Mouse (Mus musculus) kidney, postnatal 10 days (tissue): ENCODE results near the gene Cd52.

Experiments used
- DNase-seq: peaks from one replicate; pipeline ENCODE4 v3.0.0; 2021; ENCODE audit warnings: mixed read lengths

Gene Cd52

GRCm38 (mm10) chr4:134089029-134089428 lies 5.9 kb downstream of the Cd52 start:
- no peak for DNase-seq

- peak; percentile 62 for DNase-seq
Measured at GRCm38 (mm10) chr4:134087412-134087811, 7.5 kb downstream of the Cd52 start.

DNA sequence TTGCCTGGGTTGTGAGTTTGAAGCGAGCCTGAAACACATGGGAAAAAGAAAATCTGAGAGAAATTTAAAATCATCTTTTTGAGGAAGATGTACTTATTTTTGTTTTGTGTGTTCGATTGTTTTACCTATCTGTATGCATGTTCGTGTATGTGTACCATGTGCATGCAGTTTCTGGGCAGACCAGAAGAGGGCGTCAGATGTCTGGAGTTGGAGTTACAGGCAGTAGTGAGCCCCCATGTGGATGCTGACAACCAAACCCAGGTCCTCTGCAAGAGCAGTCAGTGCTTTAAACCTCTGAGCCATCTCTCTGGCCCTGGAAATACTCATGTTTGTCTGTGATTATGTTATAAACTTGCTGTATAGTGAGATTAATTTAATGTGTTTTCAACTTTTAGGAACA lies 9.9 kb downstream of the Cd52 start:
- no peak for DNase-seq

DNA sequence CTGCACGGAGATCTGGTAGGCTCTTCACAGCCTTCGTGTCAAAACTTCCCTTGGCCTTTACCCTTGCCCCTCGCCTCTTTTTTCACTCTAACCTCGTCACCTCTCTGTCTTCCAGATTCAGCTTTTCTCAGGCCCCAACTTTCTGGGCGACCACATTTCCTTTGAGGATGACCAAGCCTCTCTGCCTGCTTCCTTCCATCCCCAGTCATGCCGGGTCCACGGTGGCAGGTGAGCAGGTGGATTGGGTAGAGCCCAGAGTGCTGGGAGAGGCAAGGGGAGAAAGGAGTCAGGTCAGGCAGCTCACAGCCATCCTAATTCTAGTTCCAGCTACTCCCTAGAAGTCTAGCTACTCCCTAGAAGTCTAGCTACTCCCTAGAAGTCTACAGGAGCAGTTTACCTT lies 12.4 kb downstream of the Cd52 start:
- DNase-seq, result no peak

DNA sequence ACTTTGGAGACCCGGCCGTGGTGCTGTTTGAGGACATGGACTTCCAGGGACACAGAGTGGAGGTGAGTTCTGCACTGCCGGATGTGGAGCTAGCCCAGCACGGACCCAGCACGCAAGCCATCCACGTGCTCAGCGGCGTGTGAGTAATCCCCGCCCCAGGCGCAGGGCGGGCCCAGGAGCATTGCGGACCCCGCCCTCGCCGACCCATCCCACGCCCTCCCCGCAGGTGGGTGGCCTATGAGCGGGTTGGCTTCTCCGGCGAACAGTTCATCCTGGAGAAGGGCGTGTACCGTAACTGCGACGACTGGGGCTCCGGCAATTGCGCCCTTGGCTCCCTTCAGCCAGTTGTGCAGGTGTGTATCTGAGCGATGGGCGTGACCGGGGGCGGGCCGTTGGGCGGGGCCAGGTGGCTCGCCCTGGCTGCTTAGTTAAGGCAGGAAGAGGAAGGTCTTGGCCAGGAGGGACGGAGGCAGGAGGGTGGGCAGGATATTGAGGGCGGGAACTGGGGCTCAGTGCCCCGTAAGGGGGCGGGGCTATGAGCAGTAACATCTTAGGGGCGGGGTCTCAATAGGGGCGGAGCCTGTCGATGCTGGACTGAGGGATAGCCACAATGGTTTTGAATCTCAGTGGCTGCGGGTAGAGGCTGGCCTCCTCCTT lies 13.0 kb downstream of the Cd52 start:
- DNase-seq, result peak; percentile 86

- DNase-seq, result no peak
Measured at GRCm38 (mm10) chr4:134080674-134081073, 14.2 kb downstream of the Cd52 start.

DNA sequence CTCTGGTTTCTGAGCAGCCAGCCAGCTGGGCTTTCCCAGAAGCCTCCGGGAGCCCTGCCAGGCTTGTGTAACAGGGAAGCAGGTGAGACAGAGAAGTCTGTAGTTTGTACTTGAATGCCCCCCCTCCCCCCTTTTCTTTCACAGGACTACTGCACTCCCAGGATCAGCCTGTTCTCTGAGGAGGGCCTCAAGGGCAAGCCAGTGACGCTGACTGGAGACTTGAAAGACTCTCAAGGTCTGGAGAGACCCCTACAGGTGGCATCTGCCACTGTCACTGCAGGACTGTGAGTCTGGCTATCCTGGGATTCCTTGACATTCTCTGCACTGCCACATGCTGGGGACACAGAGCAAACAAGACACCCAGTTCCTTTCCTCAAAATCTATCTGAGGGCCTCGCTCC lies 16.2 kb downstream of the Cd52 start:
- DNase-seq, result peak; percentile 83

DNA sequence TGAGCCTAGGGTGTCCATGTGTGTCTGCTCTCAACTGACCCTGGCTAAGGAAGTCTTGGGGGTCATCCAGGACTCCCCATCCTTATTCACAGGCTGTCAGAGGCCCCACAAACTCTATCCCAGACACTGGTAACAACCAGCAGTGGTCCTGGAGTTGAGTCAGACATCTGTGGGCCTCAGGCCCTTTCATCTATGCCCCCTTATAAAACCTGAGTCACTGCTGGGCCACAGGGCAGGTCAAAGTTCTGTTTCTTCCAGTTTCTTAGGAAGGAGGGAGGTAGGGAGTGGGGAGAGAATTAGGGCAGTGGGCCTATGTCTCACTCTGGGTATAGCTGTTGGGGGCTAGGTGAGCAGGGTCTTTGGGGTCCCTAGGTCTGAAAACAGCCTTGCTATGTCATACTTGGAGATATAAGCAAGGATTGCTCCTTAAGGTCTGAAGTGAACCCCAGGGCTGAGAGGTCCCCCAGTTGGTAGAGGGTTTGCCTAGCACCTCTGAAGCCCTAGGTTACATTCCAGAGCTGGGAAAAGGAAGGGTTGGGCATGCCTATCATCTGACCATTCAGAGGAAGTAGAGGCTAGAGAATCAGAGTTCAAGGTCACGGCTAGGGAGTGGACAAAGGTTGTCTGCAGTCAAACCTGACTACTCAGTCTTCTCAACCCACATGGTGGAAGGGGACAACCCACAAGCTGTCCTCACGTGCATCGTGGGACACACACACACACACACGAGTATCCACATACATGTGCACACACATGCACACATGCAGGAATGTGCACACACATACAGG lies 25.9 kb downstream of the Cd52 start:
- no peak for DNase-seq

DNA sequence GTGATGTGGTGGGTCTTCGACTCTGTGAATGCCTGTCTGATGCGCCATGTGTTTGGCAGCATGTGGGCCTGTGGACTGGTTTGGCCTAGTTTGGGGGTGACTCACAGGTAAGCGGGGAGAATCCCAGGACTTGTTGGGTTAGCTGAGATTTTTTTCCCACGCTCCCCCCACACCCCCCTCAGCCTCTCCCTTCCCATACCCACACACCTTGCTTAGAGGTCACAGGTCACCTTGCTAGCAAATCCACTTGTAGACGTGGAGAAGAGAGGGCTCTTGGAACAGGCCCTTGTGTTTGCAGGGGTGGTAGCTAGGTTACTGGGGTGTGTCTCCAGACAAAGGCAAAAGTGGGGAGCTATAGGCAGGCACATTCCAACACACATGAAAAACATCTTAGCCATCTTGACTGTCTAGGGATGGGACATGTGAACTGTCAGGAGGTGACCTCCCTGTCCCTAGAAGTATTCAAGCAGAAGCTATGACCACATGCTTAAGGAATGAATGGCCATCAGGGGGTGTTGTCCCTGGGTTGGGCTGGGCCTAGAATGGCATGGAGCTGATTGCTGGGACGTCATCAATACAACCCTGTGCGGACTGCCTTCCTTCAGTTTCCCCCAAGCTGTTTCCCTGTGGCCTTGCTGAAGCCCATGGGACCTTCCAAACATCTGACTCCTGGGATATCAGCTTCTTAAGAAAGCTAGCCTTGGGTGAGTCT lies 26.9 kb downstream of the Cd52 start:
- no peak for DNase-seq

DNA sequence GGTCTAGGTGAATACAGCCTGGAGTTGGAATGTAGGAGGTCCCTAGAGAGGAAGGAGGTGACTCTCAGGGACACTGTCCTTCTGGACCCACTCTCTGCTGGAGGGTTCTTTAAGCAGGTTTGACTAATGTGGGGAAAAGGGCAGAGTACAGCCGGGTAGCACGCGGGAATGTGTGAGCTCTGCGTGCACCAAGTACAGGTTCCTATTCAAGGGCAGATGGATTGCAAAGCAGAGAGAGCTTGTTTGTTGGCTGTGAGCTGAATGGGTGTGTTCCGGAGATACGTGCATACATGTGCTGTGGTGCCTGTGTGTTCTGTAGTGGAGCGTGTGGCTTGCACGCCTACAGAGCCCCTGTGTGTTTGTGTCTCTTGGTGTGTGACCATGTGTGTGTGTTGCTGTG lies 27.5 kb downstream of the Cd52 start:
- peak; percentile 47 for DNase-seq

- DNase-seq, result peak; percentile 29
Measured at GRCm38 (mm10) chr4:134065431-134066004, 29.4 kb downstream of the Cd52 start.

DNA sequence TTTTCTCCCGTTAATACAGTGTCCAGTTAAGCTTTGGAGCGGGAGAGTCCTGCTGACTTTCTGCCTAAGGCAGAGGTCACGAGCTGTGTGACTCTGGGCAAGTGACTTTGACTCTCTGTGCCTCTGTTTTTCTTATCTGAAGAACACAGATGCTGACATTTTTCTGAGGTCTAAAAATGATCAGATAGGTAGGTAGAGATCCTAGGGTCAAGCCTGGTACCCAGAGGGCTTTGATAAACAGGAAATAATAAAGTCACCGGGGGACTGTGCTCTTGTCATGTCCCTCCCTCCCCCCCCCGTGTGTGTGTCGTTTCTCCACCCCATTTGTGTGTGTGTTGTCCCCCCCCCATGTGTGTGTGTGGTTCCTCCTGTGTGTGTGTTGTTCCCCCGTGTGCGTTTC lies 32.3 kb downstream of the Cd52 start:
- no peak for DNase-seq

- no peak for DNase-seq
Measured at GRCm38 (mm10) chr4:134061944-134062446, 32.9 kb downstream of the Cd52 start.

GRCm38 (mm10) chr4:134061166-134061830 lies 33.6 kb downstream of the Cd52 start:
- DNase-seq, result no peak

GRCm38 (mm10) chr4:134060135-134060865 lies 34.6 kb downstream of the Cd52 start, which contains the start of gene Crybg2:
Crybg2 (plus strand) TSS chr4:134060815.
- DNase-seq, result no peak

DNA sequence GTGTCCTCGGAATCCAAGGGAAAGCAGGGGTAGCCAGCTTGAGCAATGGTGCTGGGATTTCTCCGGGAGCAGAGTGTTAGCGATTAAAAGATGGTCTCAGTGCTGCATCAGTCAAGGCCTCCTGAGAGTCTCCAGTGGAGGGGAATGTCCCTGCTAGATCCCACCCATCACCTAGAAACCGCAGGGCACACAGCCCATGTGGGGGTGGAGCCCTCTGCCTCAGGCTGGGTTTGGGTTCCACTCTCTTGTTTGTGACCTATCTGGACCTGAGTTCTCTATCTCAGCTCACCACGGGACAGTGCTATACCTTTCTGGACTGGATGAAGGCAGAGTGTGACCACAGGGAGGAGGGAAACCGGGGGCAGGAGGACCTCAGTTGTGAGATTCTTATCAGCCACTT lies 36.0 kb downstream of the Cd52 start:
- no peak for DNase-seq

- DNase-seq, result no peak
Measured at GRCm38 (mm10) chr4:134058166-134058715, 36.6 kb downstream of the Cd52 start.

GRCm38 (mm10) chr4:134053538-134053937 lies 41.3 kb downstream of the Cd52 start, which contains the start of gene Zfp683:
Zfp683 (plus strand) TSS chr4:134053838.
- DNase-seq, result no peak

DNA sequence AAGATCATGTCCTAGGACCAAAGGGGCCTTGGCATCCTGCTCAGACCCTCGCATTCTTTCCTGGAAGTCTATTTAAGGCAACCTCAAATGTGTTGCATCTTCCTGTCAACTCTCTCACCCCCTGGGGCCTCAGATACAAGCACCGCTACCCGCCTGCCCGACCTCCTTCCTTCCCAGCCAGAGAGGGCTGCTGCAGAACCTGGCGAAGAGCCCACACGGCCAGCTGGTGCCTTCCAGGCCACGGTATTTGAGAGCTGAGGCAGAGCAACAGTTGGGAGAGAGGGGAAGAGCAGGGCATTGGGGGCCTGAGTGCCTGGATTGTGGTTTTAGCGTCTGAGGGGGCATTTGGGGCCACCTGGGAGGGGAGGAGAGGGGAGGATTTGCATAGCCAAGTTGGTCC lies 42.3 kb downstream of the Cd52 start:
- DNase-seq, result peak; percentile 64

DNA sequence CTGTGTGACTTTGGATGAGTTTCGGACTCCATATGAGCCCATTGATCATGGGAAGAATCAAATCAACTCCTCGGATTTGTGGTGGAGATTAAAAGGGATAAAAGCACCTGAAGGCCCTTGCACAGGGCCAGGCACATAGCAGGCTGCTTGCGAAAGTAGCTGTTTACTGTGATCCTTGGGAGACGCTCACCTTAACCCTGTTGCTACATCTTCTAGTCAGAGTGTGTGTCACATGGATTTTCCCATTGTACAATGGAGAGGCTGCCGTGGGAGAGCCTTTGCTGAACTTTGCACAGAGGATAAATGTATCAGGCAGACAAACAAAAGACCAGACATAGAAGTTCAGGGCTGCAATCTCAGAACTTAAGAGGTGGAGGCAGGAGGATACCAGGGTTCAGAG lies 43.0 kb downstream of the Cd52 start:
- no peak for DNase-seq

- no peak for DNase-seq
Measured at GRCm38 (mm10) chr4:134047648-134048047, 47.2 kb downstream of the Cd52 start.

DNA sequence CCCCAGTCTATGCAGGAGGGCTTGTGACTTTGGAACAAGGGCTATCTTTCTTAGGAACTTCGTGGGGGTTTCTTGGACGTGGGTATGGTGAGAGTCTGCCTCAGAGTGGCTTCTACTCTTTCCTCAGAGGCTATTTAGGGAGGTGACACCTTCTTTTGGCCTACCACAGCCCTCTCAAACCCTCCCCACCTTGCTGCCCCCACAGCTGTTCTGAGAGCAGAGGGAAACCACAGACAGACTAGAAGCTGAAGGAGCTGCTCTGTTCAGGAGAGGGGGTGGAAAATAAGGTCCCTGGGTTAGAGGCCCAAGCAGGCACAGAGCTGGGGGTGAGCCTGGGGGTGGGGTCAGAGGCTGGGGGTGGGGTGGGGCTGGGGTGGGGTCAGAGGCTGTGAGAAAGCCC lies 51.8 kb downstream of the Cd52 start:
- DNase-seq, result no peak
